Mouse (Mus musculus): ENCODE results near the gene Rab4a.

DNA sequence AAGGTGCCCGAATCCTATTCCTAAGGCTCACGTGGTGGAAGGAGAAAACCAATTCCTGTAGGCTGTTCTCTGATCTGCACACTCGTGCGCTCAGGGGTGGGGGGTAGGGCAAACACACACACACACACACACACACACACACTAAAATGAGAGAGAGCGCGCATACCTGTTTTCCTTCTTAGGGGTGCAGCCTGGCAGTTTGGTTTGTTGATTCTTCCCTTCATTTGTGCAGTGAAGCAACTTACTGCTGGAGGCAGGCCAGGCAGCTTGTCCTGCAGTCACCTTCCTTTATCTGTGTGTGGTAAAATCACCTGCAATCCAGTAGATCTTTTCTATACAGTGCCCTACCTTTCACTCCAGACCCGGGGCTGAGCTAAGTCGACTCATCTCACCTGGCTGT, 48.9 kb upstream of the Rab4a start:
- no peak for TF ChIP-seq CTCF (IDR thresholded peaks at IDR 0.05)
- no peak for TF ChIP-seq EP300 (IDR thresholded peaks at IDR 0.05)

Measured in lung, postnatal 0 days (tissue).